1 mouse cellular context compared by ENCODE assay signal in the genomic region with DNA sequence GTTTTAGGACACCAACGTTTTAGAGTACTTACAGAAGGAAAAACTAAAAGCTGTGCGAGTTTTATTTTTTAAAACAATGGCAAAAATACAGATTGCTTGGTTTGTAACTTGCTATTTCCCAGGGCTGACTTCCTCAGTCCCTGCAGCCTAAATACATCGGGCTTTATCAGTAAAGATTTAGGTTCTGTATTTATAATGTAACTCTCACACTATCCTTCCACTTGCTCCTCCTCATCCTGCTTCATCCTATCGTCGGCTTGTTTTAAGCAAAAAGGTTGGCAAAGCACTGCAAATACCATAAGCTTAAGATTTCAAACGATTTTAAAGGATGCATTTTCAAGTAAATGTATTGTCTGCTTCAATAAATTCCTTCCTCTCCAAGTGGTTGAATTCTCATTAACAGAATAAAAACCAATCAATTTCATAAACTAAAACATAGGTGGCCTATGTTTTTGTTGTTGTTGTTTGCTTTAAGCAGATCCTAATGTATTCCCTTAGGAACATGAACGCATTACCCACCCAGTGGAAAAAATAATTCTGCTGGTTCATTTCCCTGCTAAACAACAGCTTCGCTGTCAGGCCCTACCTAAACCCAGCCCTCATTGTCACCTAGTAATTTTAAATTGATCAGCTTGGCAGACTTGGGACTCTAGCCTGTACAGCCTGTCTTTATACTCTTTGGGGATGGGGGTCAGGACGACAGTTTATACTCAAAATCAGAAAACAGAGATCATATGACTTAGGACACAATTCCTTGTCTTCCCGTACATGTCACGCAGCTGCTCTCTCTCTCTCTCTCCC.
TF ChIP-seq lines count a peak whose summit lies in the region.

No protein-coding gene starts in this region.

TF ChIP-seq in MEL, 35 proteins besides CTCF, POLR2A, EP300 and RAD21 (continued from another document):
- TF ChIP-seq MXI1 (IDR thresholded peaks at IDR 0.05; ENCODE audit: low read depth, low read length) (no peak; the same call in 1 of the 2 replicates), UBTF (IDR thresholded peaks at IDR 0.05; ENCODE audit: borderline replicate concordance, insufficient read depth, low read depth, low read length) (no peak), GABPA (IDR thresholded peaks at IDR 0.05; ENCODE audit: low read depth, low read length) (no peak), KAT2A (conservative IDR thresholded peaks at IDR 0.05; ENCODE audit: low read depth, low read length) (no peak), JUND (IDR thresholded peaks at IDR 0.05; ENCODE audit: low read depth, low read length) (no peak), POLR2AphosphoS2 (IDR thresholded peaks at IDR 0.05; ENCODE audit: low read length) (no peak), NELFE (IDR thresholded peaks at IDR 0.05; ENCODE audit: low read depth, low read length) (no peak), MYC (IDR thresholded peaks at IDR 0.05; ENCODE audit: low read depth, low read length) (no peak), MAFK (IDR thresholded peaks at IDR 0.05; ENCODE audit: borderline replicate concordance, low read depth, low read length) (no peak), TBP (IDR thresholded peaks at IDR 0.05; ENCODE audit: low read depth, low read length) (no peak), TCF12 (IDR thresholded peaks at IDR 0.05; ENCODE audit: low read depth, low read length) (0 out of 2 replicates have a peak, but pooled peaks have one; percentile 11), SMC3 (IDR thresholded peaks at IDR 0.05; ENCODE audit: low read depth, low read length) (no peak), ELF1 (IDR thresholded peaks at IDR 0.05; ENCODE audit: low read depth, low read length) (no peak), BHLHE40 (IDR thresholded peaks at IDR 0.05; ENCODE audit: borderline replicate concordance, low read depth, low read length) (no peak)
TF ChIP-seq in MEL: peak in this region for 6.
